In genomic region chr6:87740496-87740895, GRCm38 (mm10) we compare ENCODE assay signal across 17 mouse cellular contexts. TPM values are rescaled to one million over a fixed set of nuclear protein-coding genes. Genes with fewer than 3 reads are reported as not detected.
A peak's percentile ranks its signal among the peaks of the same experiment; 100 is the strongest.
DNase-seq lines count a peak whose midpoint lies in the region; ATAC-seq and TF ChIP-seq lines count a peak whose summit lies in the region.
"Had no signal": no experiment of that assay in that cellular context is flagged by ENCODE, and none has a peak within 500 bp of the region (broad histone marks: within the 10 kb centered on the region; RNA-seq: fewer than 3 reads in every experiment).

No protein-coding gene starts in this region.

- H3K36me3 ChIP-seq in stomach, embryonic 15.5 days, result no peaks in the 10 kb centered on the region
- no peaks in the 10 kb centered on the region for H3K36me3 ChIP-seq in stomach, postnatal 0 days (ENCODE audit: control insufficient read depth, insufficient read depth, low read length)
- no peaks in the 10 kb centered on the region for H3K36me3 ChIP-seq in liver, embryonic 16.5 days (ENCODE audit: control insufficient read depth, insufficient read depth)
- H3K36me3 ChIP-seq: limb, embryonic 13.5 days had no signal

- no peak for TF ChIP-seq EP300 in stomach, postnatal 0 days (optimal IDR thresholded peaks at IDR 0.05)

- no peak overlapping the region for H3K4me3 ChIP-seq in stomach, embryonic 15.5 days (replicated peaks)
- no peak overlapping the region for H3K4me3 ChIP-seq in stomach, postnatal 0 days (ENCODE audit: low read depth, low read length)
- H3K4me3 ChIP-seq in liver, embryonic 16.5 days (ENCODE audit: low read depth, low read length), result no peak overlapping the region
- H3K4me3 ChIP-seq: limb, embryonic 13.5 days had no signal

- no peak overlapping the region for H3K27ac ChIP-seq in stomach, embryonic 15.5 days
- no peak overlapping the region for H3K27ac ChIP-seq in stomach, postnatal 0 days (replicated peaks)
- H3K27ac ChIP-seq in liver, embryonic 16.5 days (ENCODE audit: low read length), result peak overlapping the region; percentile 88
- H3K27ac ChIP-seq: limb, embryonic 13.5 days had no signal

- TF ChIP-seq CTCF in stomach, postnatal 0 days (IDR thresholded peaks at IDR 0.05; ENCODE audit: low read depth), result no peak

- 0 out of 2 replicates have a peak, but pooled peaks cover 3% of the 10 kb centered on the region for H3K4me1 ChIP-seq in stomach, embryonic 15.5 days
- H3K4me1 ChIP-seq in stomach, postnatal 0 days (replicated peaks; ENCODE audit: control insufficient read depth, insufficient read depth), result no peaks in the 10 kb centered on the region
- peaks cover 54% of the 10 kb centered on the region for H3K4me1 ChIP-seq in liver, embryonic 16.5 days (ENCODE audit: control insufficient read depth, low read depth, low read length)
- H3K4me1 ChIP-seq: limb, embryonic 13.5 days had no signal

- H3K9me3 ChIP-seq in stomach, embryonic 15.5 days, result no peaks in the 10 kb centered on the region
- H3K9me3 ChIP-seq in stomach, postnatal 0 days (ENCODE audit: control insufficient read depth, low read length), result no peaks in the 10 kb centered on the region
- H3K9me3 ChIP-seq in liver, embryonic 16.5 days (replicated peaks; ENCODE audit: control insufficient read depth, low read length), result no peaks in the 10 kb centered on the region
- H3K9me3 ChIP-seq: limb, embryonic 13.5 days had no signal

- H3K4me2 ChIP-seq in stomach, embryonic 15.5 days, result no peak overlapping the region
- no peak overlapping the region for H3K4me2 ChIP-seq in stomach, postnatal 0 days (replicated peaks; ENCODE audit: low read depth)
- peak overlapping the region; percentile 31 for H3K4me2 ChIP-seq in liver, embryonic 16.5 days (ENCODE audit: low read depth, low read length)
- H3K4me2 ChIP-seq: limb, embryonic 13.5 days had no signal

- no peak for DNase-seq in stomach, postnatal 0 days (ENCODE audit: low spot score)
- DNase-seq in cerebellum, postnatal 25 days, result no peak
- DNase-seq in thymus, postnatal 0 days (ENCODE audit: low spot score), result no peak
- no peak for DNase-seq in left cerebral cortex, adult 11 months (ENCODE audit: low spot score)
- DNase-seq: embryo, embryonic 11 days; gastrocnemius, postnatal 25 days; kidney, adult 2 months; lung, postnatal 4 days; retina, postnatal 1 day; thymus, adult 2 months had no signal

- no peak overlapping the region for H3K9ac ChIP-seq in stomach, embryonic 15.5 days
- H3K9ac ChIP-seq in stomach, postnatal 0 days (ENCODE audit: low read length), result no peak overlapping the region
- H3K9ac ChIP-seq in liver, embryonic 16.5 days (ENCODE audit: low read depth, low read length), result peak overlapping the region; percentile 6; the same call in 1 of the 2 replicates
- H3K9ac ChIP-seq: limb, embryonic 13.5 days had no signal

- ATAC-seq in stomach, embryonic 15.5 days (ENCODE audit: insufficient read depth, low FRiP score, low read depth), result peak; percentile 79
- no peak for ATAC-seq in stomach, postnatal 0 days (ENCODE audit: low FRiP score, low TSS enrichment)
- peak; percentile 84 for ATAC-seq in erythroblast, adult 5-6 weeks (replicated peaks; ENCODE audit: low FRiP score, poor library complexity, severe bottlenecking)
- ATAC-seq in liver, embryonic 16.5 days (ENCODE audit: low read depth), result peak; percentile 93
- ATAC-seq: hindbrain, embryonic 16.5 days had no signal

- no peaks in the 10 kb centered on the region for H3K27me3 ChIP-seq in stomach, embryonic 15.5 days (replicated peaks)
- no peaks in the 10 kb centered on the region for H3K27me3 ChIP-seq in stomach, postnatal 0 days (ENCODE audit: control insufficient read depth, insufficient read depth, low read length)
- no peaks in the 10 kb centered on the region; the same call in 1 of the 2 replicates for H3K27me3 ChIP-seq in liver, embryonic 16.5 days (ENCODE audit: control insufficient read depth, insufficient read depth, low read depth, low read length)
- H3K27me3 ChIP-seq: CH12.LX had no signal

RNA-seq across cellular contexts. Expression of gene Efcc1, which starts 9.8 kb away (rescaled TPM):
- polyA plus RNA-seq in stomach, embryonic 15.5 days (2015; fragmentation: Nextera tagmentation; extraction: Ambion mirVana), result 1.5 and 1.8 TPM in 2 replicates
- 1.1 and 1.4 TPM in 2 replicates for polyA plus RNA-seq in stomach, postnatal 0 days (2015; fragmentation: Nextera tagmentation; extraction: Ambion mirVana)
- not detected in 2 replicates for total RNA-seq in erythroblast, adult 5-6 weeks (2015; ENCODE audit: low replicate concordance)
- total RNA-seq in erythroblast, adult 5-6 weeks (2017; ENCODE audit: low replicate concordance), result not detected in 2 replicates
- polyA plus RNA-seq in liver, embryonic 16.5 days (2015; fragmentation: Nextera tagmentation; extraction: Ambion mirVana), result 0.18 and 0.23 TPM in 2 replicates
- polyA plus RNA-seq in thymus, postnatal 0 days (2015; fragmentation: Nextera tagmentation; extraction: Ambion mirVana), result 0.18 and 0.26 TPM in 2 replicates
- total RNA-seq: CH12.LX; monocyte, adult 5-6 weeks had no signal

RNA-seq across cellular contexts. Expression of gene Gp9, which starts 37.4 kb away (rescaled TPM):
- polyA plus RNA-seq in stomach, embryonic 15.5 days (2015; fragmentation: Nextera tagmentation; extraction: Ambion mirVana), result 1.7 and 2.4 TPM in 2 replicates
- 0.38 and 0.40 TPM in 2 replicates for polyA plus RNA-seq in stomach, postnatal 0 days (2015; fragmentation: Nextera tagmentation; extraction: Ambion mirVana)
- 5.4 and 7.7 TPM in 2 replicates for total RNA-seq in erythroblast, adult 5-6 weeks (2015; ENCODE audit: low replicate concordance)
- total RNA-seq in erythroblast, adult 5-6 weeks (2017; ENCODE audit: low replicate concordance), result 4.9 and 5.6 TPM in 2 replicates
- polyA plus RNA-seq in liver, embryonic 16.5 days (2015; fragmentation: Nextera tagmentation; extraction: Ambion mirVana), result 24.8 and 26.2 TPM in 2 replicates
- polyA plus RNA-seq in thymus, postnatal 0 days (2015; fragmentation: Nextera tagmentation; extraction: Ambion mirVana), result 0.49 and 0.85 TPM in 2 replicates
- total RNA-seq: CH12.LX; gastrocnemius, postnatal 25 days had no signal
